Mouse (Mus musculus) bone marrow macrophage, adult 2 months (primary cell): ENCODE results near the gene Acot3.
"Not testable (repeated sequence)": the region's sequence is repeated elsewhere in the genome, so short reads cannot be mapped to it uniquely, and the experiment has no call there.

Experiments used
- CTCF ChIP-seq: IDR thresholded peaks from 2 replicates; pipeline ENCODE4 v1.5.1; 2012; ENCODE audit warnings: low read depth, mild to moderate bottlenecking, low read length, moderate library complexity
- POLR2A ChIP-seq: IDR thresholded peaks from 2 replicates; pipeline ENCODE4 v1.6.1; 2012; ENCODE audit warnings: mild to moderate bottlenecking, low read depth, low read length, borderline replicate concordance

GRCm38 (mm10) chr12:84022266-84022665 is 29.7 kb upstream of the Acot3 start:
- not testable (repeated sequence) for TF ChIP-seq POLR2A, CTCF
